Comparison of ENCODE assay signal across 8 mouse cellular contexts in the genomic region with DNA sequence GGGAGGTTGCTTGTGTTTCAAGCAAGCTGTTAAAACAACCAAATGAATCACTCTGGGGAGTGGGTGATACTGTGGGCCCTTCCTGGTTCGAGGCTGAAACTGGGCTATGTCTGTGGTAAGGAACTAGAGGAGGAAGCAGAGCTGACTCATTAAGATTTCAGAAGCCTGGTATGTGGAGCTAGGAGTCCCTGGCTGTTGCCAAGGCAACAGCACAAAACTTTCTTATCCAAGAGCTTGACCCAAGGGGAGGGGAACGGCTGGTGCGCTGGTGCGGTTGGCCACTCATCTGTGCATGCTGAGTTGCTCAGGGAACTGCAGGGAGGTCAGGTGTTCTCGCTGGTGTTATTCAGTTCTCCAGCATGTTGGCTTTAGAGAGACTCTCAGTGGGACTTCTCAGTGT. TPM values are rescaled to one million over a fixed set of nuclear protein-coding genes. Genes with fewer than 3 reads are reported as not detected.
DNase-seq lines count a peak whose midpoint lies in the region; ATAC-seq and TF ChIP-seq lines count a peak whose summit lies in the region.
"Had no signal": no experiment of that assay in that cellular context is flagged by ENCODE, and none has a peak within 500 bp of the region (broad histone marks: within the 10 kb centered on the region; RNA-seq: fewer than 3 reads in every experiment).

No protein-coding gene starts in this region.

- peaks cover 2% of the 10 kb centered on the region; the same call in 1 of the 2 replicates for H3K4me1 ChIP-seq in intestine, postnatal 0 days (replicated peaks; ENCODE audit: control insufficient read depth, insufficient read depth, low read length)

- H3K4me2 ChIP-seq in intestine, postnatal 0 days (replicated peaks; ENCODE audit: low read depth), result no peak overlapping the region

- peak; percentile 85 for DNase-seq in 3134 (ENCODE audit: extremely low read depth, insufficient read length, low spot score)
- DNase-seq in 3T3-L1 (ENCODE audit: low read depth, low spot score), result peak; percentile 93
- peak; percentile 63 for DNase-seq in embryo, embryonic 11 days
- DNase-seq in mesoderm, embryonic 11.5 days (ENCODE audit: low read depth, low spot score), result peak; percentile 60
- DNase-seq in layer of hippocampus, adult 18-20 months (ENCODE audit: low spot score in 2 of 2), result no peak
- DNase-seq in cerebellum, postnatal 25 days, result no peak

- no peak overlapping the region for H3K9ac ChIP-seq in intestine, postnatal 0 days (ENCODE audit: low read depth, low read length)

- no peaks in the 10 kb centered on the region for H3K9me3 ChIP-seq in intestine, postnatal 0 days (ENCODE audit: control insufficient read depth)

- no peak for TF ChIP-seq CTCF in intestine, postnatal 0 days (IDR thresholded peaks at IDR 0.05; ENCODE audit: low read depth)

- 24% methylated on average over 5 of the region's 5 CpGs for WGBS in intestine, postnatal 0 days

- H3K27ac ChIP-seq in intestine, postnatal 0 days (ENCODE audit: low read depth, low read length), result no peak overlapping the region
- H3K27ac ChIP-seq: heart, adult 2 months had no signal

- ATAC-seq in intestine, postnatal 0 days, result peak; percentile 29; the same call in 1 of the 2 replicates

- H3K4me3 ChIP-seq in intestine, postnatal 0 days (ENCODE audit: low read depth, low read length), result no peak overlapping the region
- H3K4me3 ChIP-seq: heart, adult 2 months had no signal

- H3K36me3 ChIP-seq in intestine, postnatal 0 days (ENCODE audit: control insufficient read depth, insufficient read depth), result no peaks in the 10 kb centered on the region

- no peaks in the 10 kb centered on the region for H3K27me3 ChIP-seq in intestine, postnatal 0 days (replicated peaks; ENCODE audit: control insufficient read depth, insufficient read depth, low read length)

RNA-seq across cellular contexts. Expression of gene Ppp2ca, which starts 18.5 kb away (rescaled TPM):
- polyA plus RNA-seq in intestine, postnatal 0 days (2015; fragmentation: Nextera tagmentation; extraction: Ambion mirVana), result 44.9 and 47.9 TPM in 2 replicates
- 100 to 1,000 TPM; 107 to 108 TPM for total RNA-seq in layer of hippocampus, adult 18-20 months (2021)

Comparison
In these comparisons a context has a peak if more than half of its experiments do, and no peak if none do; other contexts are left out.
1. DNase-seq: peak in 3134 (single experiment), 3T3-L1 (single experiment), embryo, embryonic 11 days (single experiment) and mesoderm, embryonic 11.5 days (single experiment); none in layer of hippocampus, adult 18-20 months (0 of 2) and cerebellum, postnatal 25 days (0 of 2).